Mouse (Mus musculus) bone marrow, adult 2 months (tissue): ENCODE measurements around the gene Ythdf1.

ENCODE experiments used
- CTCF ChIP-seq: fragments of 200-500 bp; IDR thresholded peaks from 2 replicates; pipeline ENCODE4 v1.5.1; 2011; ENCODE audit warnings: low read length, control low read depth; ENCODE audit not compliant: control insufficient read depth, insufficient read depth
- POLR2A ChIP-seq: fragments of 200-500 bp; IDR thresholded peaks from 2 replicates; pipeline ENCODE4 v1.6.1; 2011; ENCODE audit warnings: low read depth, mild to moderate bottlenecking, control low read depth, low read length, borderline replicate concordance; ENCODE audit not compliant: control insufficient read depth

DNA sequence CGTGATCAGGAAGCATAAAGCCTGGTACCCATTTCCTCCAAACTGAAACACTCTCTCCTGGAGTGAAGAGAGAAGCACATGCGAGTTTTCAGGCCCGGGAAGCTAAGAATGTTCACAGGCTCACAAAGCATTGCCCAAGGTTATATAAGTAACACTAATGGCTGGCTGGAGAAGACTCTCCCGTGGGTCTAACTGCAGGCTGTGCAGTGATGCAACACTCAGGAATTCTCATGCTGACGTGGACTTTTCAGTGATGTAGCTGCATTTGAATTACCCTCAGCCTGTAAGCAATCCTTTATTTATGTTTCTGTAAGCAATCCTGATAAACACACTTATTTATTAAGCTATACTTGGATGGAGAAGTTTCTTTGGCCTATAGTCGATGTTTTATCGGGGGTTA is 38.9 kb upstream of the Ythdf1 start:
- no peak for TF ChIP-seq POLR2A
- no peak for TF ChIP-seq CTCF
